Mouse (Mus musculus) ovary, adult 18-20 months (tissue): ENCODE results near the gene Ptpdc1.

ENCODE experiments used
- DNase-seq: peaks from one replicate; pipeline ENCODE4 v3.0.0; 2022; ENCODE audit warnings: low spot score, mixed read lengths

Gene Ptpdc1

DNA sequence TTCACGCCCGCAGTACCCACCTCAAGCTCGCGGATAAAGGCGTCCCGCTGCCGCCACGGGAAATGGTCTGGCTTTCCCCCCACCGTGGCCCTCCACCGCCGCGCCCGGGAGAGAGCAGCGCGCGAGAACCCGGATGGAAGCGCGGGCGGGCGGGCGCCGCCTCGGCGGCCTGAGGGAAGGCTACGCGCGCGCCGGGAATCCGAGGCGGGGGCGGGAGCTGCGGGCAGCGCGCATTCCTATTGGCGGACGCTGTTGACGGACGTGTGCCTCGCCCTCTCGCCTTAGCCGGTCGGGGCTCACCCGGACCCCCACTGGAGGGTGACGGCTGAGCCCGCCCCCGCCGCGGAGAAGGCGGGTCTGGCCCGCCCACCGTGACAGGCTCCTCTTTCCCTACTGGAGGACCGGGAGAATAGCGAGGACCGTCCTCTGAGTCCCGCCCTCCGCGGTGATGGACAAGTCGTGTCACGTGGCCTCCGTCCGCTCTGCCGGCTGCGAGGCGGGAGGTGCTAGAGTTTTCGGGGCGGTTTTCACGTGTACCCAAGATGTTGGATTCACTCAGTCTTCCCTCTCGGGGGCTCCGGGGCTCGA lies 79.0 kb downstream of the Ptpdc1 start:
- peak; percentile 100 for DNase-seq

GRCm38 (mm10) chr13:48545476-48546281 lies 79.8 kb downstream of the Ptpdc1 start:
- peak; percentile 98 for DNase-seq

DNA sequence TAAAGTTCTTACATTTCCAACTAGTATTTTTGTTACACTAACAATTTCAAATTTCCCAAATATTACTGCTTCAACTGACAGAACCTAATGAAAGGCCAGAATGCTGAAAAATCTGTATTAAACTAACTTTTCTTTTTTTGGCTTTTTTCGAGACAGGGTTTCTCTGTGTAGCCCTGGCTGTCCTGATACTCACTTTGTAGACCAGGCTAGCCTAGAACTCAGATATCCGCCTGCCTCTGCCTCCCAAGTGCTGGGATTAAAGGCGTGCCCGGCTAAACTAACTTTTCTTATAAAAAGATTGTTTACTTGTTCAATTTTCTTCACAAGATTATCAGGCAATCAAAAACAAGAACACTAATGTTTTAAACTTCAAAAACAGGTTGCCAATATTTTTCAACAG lies 80.6 kb downstream of the Ptpdc1 start:
- DNase-seq: no peak

GRCm38 (mm10) chr13:48544391-48544790 lies 81.1 kb downstream of the Ptpdc1 start:
- DNase-seq: no peak

GRCm38 (mm10) chr13:48540488-48540887 lies 85.0 kb downstream of the Ptpdc1 start:
- DNase-seq: no peak

GRCm38 (mm10) chr13:48533441-48533840 lies 92.0 kb downstream of the Ptpdc1 start:
- DNase-seq: no peak

DNA sequence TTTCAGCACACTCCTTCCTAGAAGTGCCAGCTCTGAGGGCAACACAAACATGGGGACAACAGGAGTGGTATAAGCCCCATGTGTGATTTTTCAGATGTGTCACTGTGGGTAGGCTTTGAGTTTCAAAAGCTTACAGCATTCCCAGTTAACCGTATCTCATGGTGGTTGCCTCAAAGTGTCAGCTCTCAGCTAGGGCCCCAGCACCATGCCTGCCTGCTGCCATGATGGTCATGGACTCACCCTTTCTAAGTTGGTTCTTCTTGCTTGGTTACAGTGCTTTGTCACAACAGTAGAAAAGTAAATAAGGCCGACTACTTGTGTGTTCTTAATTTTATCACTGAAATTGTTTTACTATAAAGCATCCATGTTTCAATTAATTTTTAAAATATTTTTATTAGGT lies 94.0 kb downstream of the Ptpdc1 start:
- DNase-seq: no peak

- DNase-seq: peak; percentile 38
Observed at GRCm38 (mm10) chr13:48530685-48531084, 94.8 kb downstream of the Ptpdc1 start.

GRCm38 (mm10) chr13:48529028-48529427 lies 96.4 kb downstream of the Ptpdc1 start:
- no peak for DNase-seq

DNA sequence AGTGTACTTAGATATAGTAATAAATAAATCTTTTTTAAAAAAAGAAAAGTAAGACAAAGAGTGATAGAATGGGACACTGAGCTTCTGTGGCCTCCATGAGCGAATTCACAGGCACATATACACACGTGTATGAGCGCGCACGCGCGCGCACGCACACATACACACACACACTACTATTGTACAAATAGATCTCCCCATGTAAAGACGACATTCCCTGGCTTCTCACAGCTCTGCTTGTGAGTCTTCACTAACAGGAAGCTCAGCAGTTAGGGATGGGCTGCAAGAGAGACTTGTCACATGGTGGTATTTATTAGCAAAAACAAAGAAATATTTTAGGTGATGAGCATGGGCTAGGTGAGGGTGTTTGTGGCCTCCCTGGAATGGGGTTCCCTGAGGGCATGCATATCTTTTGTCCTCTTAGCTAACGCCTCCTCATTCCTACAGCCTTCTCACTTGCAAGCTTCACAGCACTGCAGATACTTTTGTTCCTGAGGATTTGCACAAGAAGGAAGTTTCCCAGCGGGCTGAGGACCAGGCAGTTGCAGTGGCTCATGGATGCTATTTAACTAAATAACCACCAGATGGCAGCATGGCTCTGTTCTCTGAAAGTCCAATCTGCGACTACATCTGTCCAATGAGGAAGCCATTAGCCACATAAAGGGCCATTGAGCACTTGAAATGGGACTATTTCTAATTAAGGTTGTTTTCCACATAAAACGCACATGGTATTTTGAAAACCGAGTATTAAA lies 97.2 kb downstream of the Ptpdc1 start:
- peak; percentile 32 for DNase-seq
